Mouse (Mus musculus) midbrain, embryonic 11.5 days (tissue): Measurements from ENCODE around the gene Zic2. TPM values are rescaled to one million over a fixed set of nuclear protein-coding genes. Genes with fewer than 3 reads are reported as not detected.
"Not testable (repeated sequence)": the region's sequence is repeated elsewhere in the genome, so short reads cannot be mapped to it uniquely, and the experiment has no call there.

Experiments
- ATAC-seq: fragments of 200-750 bp; cut with Nextera tagmentation; 2 replicates; pipeline ENCODE4 v1.8.0; 2017; ENCODE audit warnings: moderate TSS enrichment, moderate library complexity; ENCODE audit not compliant: low FRiP score
- DNase-seq: peaks from one replicate; pipeline ENCODE4 v3.0.0; 2015; ENCODE audit warnings: low spot score; ENCODE audit errors: missing footprints
- H3K27ac ChIP-seq: fragments of 300-500 bp; sonication (generic); 2 replicates; pipeline ENCODE4 v1.5.1; 2014; ENCODE audit warnings: low read depth, low read length
- H3K27me3 ChIP-seq: fragments of 300-500 bp; sonication (generic); 2 replicates; pipeline ENCODE4 v1.6.1; 2014; ENCODE audit warnings: mild to moderate bottlenecking, low read length, moderate library complexity, mixed read lengths; ENCODE audit not compliant: control insufficient read depth, insufficient read depth
- H3K36me3 ChIP-seq: fragments of 300-500 bp; sonication (generic); 2 replicates; pipeline ENCODE4 v1.6.1; 2014; ENCODE audit warnings: mild to moderate bottlenecking, low read length, moderate library complexity, mixed read lengths; ENCODE audit not compliant: control insufficient read depth, insufficient read depth
- H3K4me1 ChIP-seq: fragments of 300-500 bp; sonication (generic); 2 replicates; pipeline ENCODE4 v1.6.1; 2014; ENCODE audit warnings: low read length; ENCODE audit not compliant: control insufficient read depth, insufficient read depth
- H3K4me2 ChIP-seq: fragments of 300-500 bp; sonication (generic); 2 replicates; pipeline ENCODE4 v1.6.1; 2014; ENCODE audit warnings: mild to moderate bottlenecking, moderate library complexity
- H3K4me3 ChIP-seq: fragments of 300-500 bp; sonication (generic); 2 replicates; pipeline ENCODE4 v1.5.1; 2014; ENCODE audit warnings: low read depth, low read length
- H3K9ac ChIP-seq: fragments of 300-500 bp; sonication (generic); 2 replicates; pipeline ENCODE4 v1.6.1; 2014; ENCODE audit warnings: low read length
- H3K9me3 ChIP-seq: fragments of 300-500 bp; sonication (generic); 2 replicates; pipeline ENCODE4 v1.6.1; 2016; ENCODE audit warnings: low read length; ENCODE audit not compliant: control insufficient read depth
- WGBS: fragments of 180-500 bp; shearing (Covaris S2); extraction: QIAGEN DNeasy Blood & Tissue Kit; methylation state at CpG from one replicate; pipeline ENCODE4 v1.1.7; 2014; 5-methylcytosine and 5-hydroxymethylcytosine counted together
- polyA plus RNA-seq: library from polyadenylated mRNA; unstranded; fragments of >200 nt; fragmentation: Nextera tagmentation; extraction: Ambion mirVana; gene quantifications from 2 replicates; pipeline ENCODE4 v1.2.1, GENCODE M21; 2014

Zic2 gene
- polyA plus RNA-seq, 1 experiment from 2014 or later: 5.8 TPM

DNA sequence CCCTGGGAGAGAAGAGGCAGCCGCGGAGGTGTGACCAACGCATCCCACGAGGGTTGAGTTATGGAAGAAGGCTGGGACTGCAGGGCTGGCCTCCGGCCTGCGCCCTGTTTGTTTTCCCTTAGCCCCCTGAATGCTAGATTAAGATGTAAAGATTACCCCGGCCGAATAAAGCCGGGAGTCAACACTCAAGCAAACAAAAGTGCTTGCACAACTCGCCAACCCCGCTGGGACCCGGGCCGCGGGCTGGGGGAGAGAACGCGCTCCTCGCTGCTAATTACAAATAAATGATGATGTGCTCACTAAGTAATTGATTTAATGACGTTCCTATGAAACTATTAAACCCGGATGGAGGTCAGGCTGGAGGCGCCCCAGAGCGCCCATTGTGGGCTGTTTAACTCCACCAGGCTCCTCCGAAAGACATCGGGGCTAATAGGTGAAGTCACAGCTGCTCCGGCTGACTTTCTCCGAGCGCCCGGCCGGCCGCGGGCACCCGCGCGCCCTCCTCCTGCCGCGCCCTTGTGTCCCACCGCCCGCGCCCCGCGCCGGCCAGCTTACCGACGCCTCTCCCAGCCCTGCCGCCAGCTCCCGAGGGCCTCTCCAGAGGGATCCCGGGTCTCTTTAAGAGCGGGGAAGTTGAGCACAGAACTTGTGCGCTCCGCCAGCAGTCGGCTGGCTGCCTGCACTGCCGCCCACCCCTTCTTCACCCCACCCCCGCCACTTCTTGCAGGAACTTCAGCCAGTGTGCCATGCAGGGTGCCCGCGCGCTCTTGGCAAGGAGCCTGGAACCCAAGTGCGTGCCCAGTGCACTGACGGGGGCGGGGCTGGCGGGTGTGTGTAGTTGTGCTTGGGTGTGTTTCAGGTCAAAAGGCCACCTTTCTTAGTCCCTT, 24.5 kb upstream of the Zic2 start, which contains the start of gene Gm5089:
Gene Gm5089, minus strand, starts transcription at position 620 of the 887 bp plus-strand sequence.
- peak within 1 kb of the TSS; percentile 73 for H3K27ac ChIP-seq
- under 1% methylated on average over 58 of the region's 59 CpGs for WGBS
- no peaks in the 10 kb centered on the region for H3K9me3 ChIP-seq
- H3K36me3 ChIP-seq: no peaks in the 10 kb centered on the region
- peak within 1 kb of the TSS; percentile 72 for H3K4me2 ChIP-seq
- ATAC-seq: peak; percentile 26
- H3K4me1 ChIP-seq: peaks cover 52% of the 10 kb centered on the region
- peak within 1 kb of the TSS; percentile 39 for H3K4me3 ChIP-seq
- peaks cover 46% of the 10 kb centered on the region for H3K27me3 ChIP-seq
- peak within 1 kb of the TSS; percentile 75 for H3K9ac ChIP-seq
- DNase-seq: peak; percentile 96

GRCm38 (mm10) chr14:122451551-122452145, 23.6 kb upstream of the Zic2 start:
- H3K9ac ChIP-seq: peak overlapping the region; percentile 75
- ATAC-seq: no peak
- peaks cover 51% of the 10 kb centered on the region for H3K27me3 ChIP-seq
- peak; percentile 91 for DNase-seq
- 48% methylated on average over 5 of the region's 5 CpGs for WGBS
- H3K27ac ChIP-seq: no peak overlapping the region; the same call in 1 of the 2 replicates
- H3K4me2 ChIP-seq: peak overlapping the region; percentile 72
- H3K4me3 ChIP-seq: peak overlapping the region; percentile 39
- peaks cover 57% of the 10 kb centered on the region for H3K4me1 ChIP-seq
- no peaks in the 10 kb centered on the region for H3K9me3 ChIP-seq
- H3K36me3 ChIP-seq: no peaks in the 10 kb centered on the region

- ATAC-seq (peak; percentile 60), DNase-seq (peak; percentile 92)
- Histone ChIP-seq H3K4me2 (peak overlapping the region; percentile 41), H3K4me3 (no peak overlapping the region), H3K36me3 (no peaks in the 10 kb centered on the region), H3K27ac (peak overlapping the region; percentile 85), H3K4me1 (peaks cover 57% of the 10 kb centered on the region), H3K27me3 (peaks cover 49% of the 10 kb centered on the region), H3K9me3 (no peaks in the 10 kb centered on the region), H3K9ac (peak overlapping the region; percentile 39)
- WGBS: 3% methylated on average over 13 of the region's 13 CpGs
Measured at GRCm38 (mm10) chr14:122452701-122453387, 22.4 kb upstream of the Zic2 start.

DNA sequence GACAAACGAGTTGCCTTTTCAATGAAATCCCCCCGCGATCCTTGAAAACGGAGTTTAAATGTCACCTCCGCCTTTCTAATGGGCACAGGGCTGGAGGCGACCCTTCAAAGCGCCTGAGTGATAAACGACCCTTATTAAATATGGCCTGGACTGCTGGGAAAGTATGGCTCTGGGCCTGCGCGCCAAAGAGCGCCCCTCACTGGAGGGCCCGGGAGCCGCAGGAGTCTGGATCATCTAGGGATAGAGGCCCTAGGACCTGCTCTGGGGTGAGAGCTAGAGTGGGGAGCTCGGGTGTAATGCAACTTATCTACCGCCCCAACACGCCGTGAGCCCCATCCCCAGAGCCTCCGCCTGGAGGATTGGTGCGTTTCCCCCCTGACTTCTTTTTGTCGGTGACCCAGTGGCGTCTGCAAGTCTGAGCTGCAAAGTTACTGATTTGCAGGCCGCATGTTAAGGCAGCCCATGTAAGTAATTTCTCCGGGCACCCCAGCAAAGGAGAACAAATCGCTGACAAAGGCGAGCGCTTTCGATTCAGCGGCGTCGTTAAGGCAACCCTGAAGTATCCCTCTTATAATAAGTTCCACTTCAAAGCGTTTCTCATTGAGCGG, 21.7 kb upstream of the Zic2 start:
- Histone ChIP-seq H3K4me2 (peak overlapping the region; percentile 41), H3K9me3 (no peaks in the 10 kb centered on the region), H3K36me3 (no peaks in the 10 kb centered on the region), H3K4me3 (peak overlapping the region; percentile 9; the same call in 1 of the 2 replicates), H3K9ac (peak overlapping the region; percentile 39), H3K4me1 (peaks cover 57% of the 10 kb centered on the region), H3K27me3 (peaks cover 45% of the 10 kb centered on the region), H3K27ac (peak overlapping the region; percentile 85)
- 2% methylated on average over 32 of the region's 32 CpGs for WGBS
- ATAC-seq: peak; percentile 75
- peak; percentile 98 for DNase-seq

DNA sequence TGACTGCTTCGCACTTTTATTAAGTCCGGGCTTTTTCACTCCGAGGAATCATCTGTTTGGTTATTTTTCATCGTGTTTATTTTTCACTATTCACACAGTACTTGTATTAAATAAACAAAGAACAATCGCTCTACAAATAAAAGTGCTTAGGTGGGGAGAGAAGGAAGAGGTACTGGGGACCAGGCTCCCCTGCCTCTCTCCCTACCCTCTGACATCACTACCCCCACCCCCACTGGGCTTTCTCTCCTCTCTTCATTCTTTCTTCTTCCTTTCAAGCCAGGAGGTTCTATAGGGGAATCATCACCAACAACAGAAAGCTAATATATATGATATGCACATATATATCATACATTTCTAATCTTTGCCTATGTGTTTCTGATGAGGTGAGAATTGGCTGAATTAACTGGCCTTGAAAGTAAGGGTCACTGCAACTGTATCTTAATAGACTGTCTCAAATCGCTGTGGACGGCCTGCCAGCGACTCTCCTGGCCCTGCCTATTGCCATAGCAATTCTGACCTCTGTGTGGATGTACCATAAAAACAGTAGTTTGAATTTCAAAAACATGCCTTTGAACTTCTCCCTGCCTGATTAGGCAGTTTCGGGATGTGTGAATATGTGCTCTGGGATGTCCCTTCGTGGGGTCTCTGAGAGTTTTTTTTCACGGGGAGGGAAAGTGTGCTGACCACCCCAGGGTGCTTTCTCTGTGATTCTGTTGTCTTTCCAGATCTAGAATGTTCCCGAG, 21.1 kb upstream of the Zic2 start:
- WGBS: 3% methylated on average over 12 of the region's 12 CpGs
- Histone ChIP-seq H3K9me3 (no peaks in the 10 kb centered on the region), H3K4me2 (peak overlapping the region; percentile 41), H3K4me1 (peaks cover 57% of the 10 kb centered on the region), H3K27ac (peak overlapping the region; percentile 85), H3K36me3 (no peaks in the 10 kb centered on the region), H3K9ac (peak overlapping the region; percentile 24; the same call in 1 of the 2 replicates), H3K4me3 (peak overlapping the region; percentile 9; the same call in 1 of the 2 replicates), H3K27me3 (peaks cover 41% of the 10 kb centered on the region)
- ATAC-seq (peak; percentile 50), DNase-seq (peak; percentile 92)

- Histone ChIP-seq H3K36me3 (no peaks in the 10 kb centered on the region), H3K4me3 (no peak overlapping the region), H3K27me3 (peaks cover 33% of the 10 kb centered on the region), H3K9me3 (no peaks in the 10 kb centered on the region), H3K4me1 (peaks cover 52% of the 10 kb centered on the region), H3K27ac (peak overlapping the region; percentile 32), H3K9ac (no peak overlapping the region), H3K4me2 (no peak overlapping the region)
- ATAC-seq: no peak
- 12% methylated on average over 10 of the region's 10 CpGs for WGBS
- peak; percentile 92 for DNase-seq
Measured at GRCm38 (mm10) chr14:122454901-122455561, 20.2 kb upstream of the Zic2 start.

- Histone ChIP-seq H3K27me3 (peaks cover 33% of the 10 kb centered on the region), H3K36me3 (no peaks in the 10 kb centered on the region), H3K9me3 (no peaks in the 10 kb centered on the region), H3K27ac (peak overlapping the region; percentile 6; the same call in 1 of the 2 replicates), H3K4me1 (peaks cover 50% of the 10 kb centered on the region), H3K4me3 (no peak overlapping the region), H3K9ac (no peak overlapping the region), H3K4me2 (no peak overlapping the region)
- 15% methylated on average over 4 of the region's 4 CpGs for WGBS
- peak; percentile 91 for DNase-seq
- no peak for ATAC-seq
Measured at GRCm38 (mm10) chr14:122455562-122455958, 19.7 kb upstream of the Zic2 start.

- H3K9me3 ChIP-seq, H3K9ac ChIP-seq, H3K36me3 ChIP-seq, ATAC-seq, H3K4me3 ChIP-seq, H3K27ac ChIP-seq, DNase-seq: not testable (repeated sequence)
- Histone ChIP-seq H3K4me1 (peaks cover 20% of the 10 kb centered on the region), H3K27me3 (peaks cover 34% of the 10 kb centered on the region), H3K4me2 (peak overlapping the region; percentile 43)
- 77% methylated on average over 10 of the region's 12 CpGs for WGBS
Measured at GRCm38 (mm10) chr14:122459332-122459731, 15.9 kb upstream of the Zic2 start.
